Mouse (Mus musculus): Measurements from ENCODE around the gene Pgbd5.

DNA sequence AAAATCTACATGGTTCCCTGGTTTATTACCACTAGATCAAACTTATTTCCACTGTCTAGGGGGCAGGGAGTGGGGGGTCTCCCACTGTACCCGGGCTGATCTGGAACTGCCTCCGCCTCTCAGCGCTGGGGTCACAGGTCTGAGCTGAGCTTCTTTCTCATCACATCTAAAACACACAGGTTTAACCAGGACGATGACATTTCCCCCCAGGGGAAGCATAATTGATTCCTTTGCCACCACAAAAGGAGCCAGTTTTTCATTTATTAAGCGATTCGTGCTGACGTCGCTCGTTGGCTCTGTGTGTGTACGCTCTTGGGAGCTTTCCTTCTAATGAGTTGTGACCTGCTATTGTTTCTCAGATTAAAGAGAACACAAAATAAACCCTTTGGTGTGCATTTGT lies 21.6 kb upstream of the Pgbd5 start:
- TF ChIP-seq TAL1 (IDR thresholded peaks at IDR 0.05; ENCODE audit: low read length), result no peak
- TF ChIP-seq GATA1 (IDR thresholded peaks at IDR 0.05; ENCODE audit: low read length), result no peak
